Mouse (Mus musculus) limb, embryonic 12.5 days (tissue): ENCODE measurements around the gene Btbd3. TPM values are rescaled to one million over a fixed set of nuclear protein-coding genes. Genes with fewer than 3 reads are reported as not detected.

Experiments
- ATAC-seq: fragments of 200-750 bp; cut with Nextera tagmentation; 2 replicates; pipeline ENCODE4 v1.8.0; 2017; ENCODE audit warnings: low read depth, moderate TSS enrichment; ENCODE audit not compliant: insufficient number of reproducible peaks, insufficient read depth, low FRiP score, low TSS enrichment
- H3K27ac ChIP-seq: fragments of 300-500 bp; sonication (generic); 2 replicates; pipeline ENCODE4 v1.5.1; 2016; ENCODE audit warnings: mild to moderate bottlenecking, moderate library complexity
- H3K27me3 ChIP-seq: fragments of 300-500 bp; sonication (generic); 2 replicates; pipeline ENCODE4 v1.6.1; 2016; ENCODE audit warnings: mild to moderate bottlenecking, moderate library complexity
- H3K36me3 ChIP-seq: fragments of 300-500 bp; sonication (generic); 2 replicates; pipeline ENCODE4 v1.6.1; 2016; ENCODE audit warnings: mild to moderate bottlenecking, moderate library complexity
- H3K4me1 ChIP-seq: fragments of 300-500 bp; sonication (generic); replicated peaks from 2 replicates; pipeline ENCODE4 v1.6.1; 2016
- H3K4me2 ChIP-seq: fragments of 300-500 bp; sonication (generic); 2 replicates; pipeline ENCODE4 v1.6.1; 2016; ENCODE audit warnings: mild to moderate bottlenecking, moderate library complexity
- H3K4me3 ChIP-seq: fragments of 300-500 bp; sonication (generic); replicated peaks from 2 replicates; pipeline ENCODE4 v1.5.1; 2016; ENCODE audit warnings: mild to moderate bottlenecking
- H3K9ac ChIP-seq: fragments of 300-500 bp; sonication (generic); replicated peaks from 2 replicates; pipeline ENCODE4 v1.6.1; 2016; ENCODE audit warnings: mild to moderate bottlenecking, moderate library complexity
- H3K9me3 ChIP-seq: fragments of 300-500 bp; sonication (generic); 2 replicates; pipeline ENCODE4 v1.6.1; 2016; ENCODE audit warnings: mild to moderate bottlenecking, moderate library complexity
- WGBS: fragments of 180-500 bp; shearing (Covaris S2); methylation state at CpG from one replicate; pipeline ENCODE4 v1.1.7; 2016; 5-methylcytosine and 5-hydroxymethylcytosine counted together
- polyA plus RNA-seq: library from polyadenylated mRNA; unstranded; fragments of >200 nt; fragmentation: Nextera tagmentation; extraction: Ambion mirVana; gene quantifications from 2 replicates; pipeline ENCODE4 v1.2.1, GENCODE M21; 2016

Btbd3 gene
- 16.2 and 16.7 TPM in 2 replicates for polyA plus RNA-seq

DNA sequence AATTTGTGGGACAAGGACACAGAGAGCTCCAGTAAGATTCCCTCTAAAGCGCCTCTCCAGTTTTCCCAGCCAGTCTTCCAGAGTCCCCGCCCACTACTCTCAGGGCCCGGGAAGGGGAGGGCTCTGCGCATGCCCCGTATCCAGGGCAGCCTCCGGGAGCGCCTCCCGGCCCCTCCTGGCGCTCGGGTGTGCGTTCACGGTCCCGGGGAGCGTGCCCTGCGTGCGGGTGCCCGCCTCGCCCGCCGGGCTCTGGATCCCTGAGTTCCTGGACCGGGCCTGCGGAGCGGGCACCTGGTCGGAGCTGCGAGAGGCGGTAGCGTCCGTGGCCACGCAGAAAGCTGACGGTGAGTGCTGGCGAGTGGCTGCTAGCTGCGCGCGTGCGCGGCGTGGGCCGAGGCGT is at the start of gene Btbd3:
Gene Btbd3 (plus strand): TSS at position 155 of the 400 bp plus-strand sequence.
- peak; percentile 98 for ATAC-seq
- Histone ChIP-seq H3K27me3 (no peaks in the 10 kb centered on the region), H3K9ac (peak within 1 kb of the TSS; percentile 93), H3K4me2 (peak within 1 kb of the TSS; percentile 73), H3K9me3 (no peaks in the 10 kb centered on the region), H3K36me3 (no peaks in the 10 kb centered on the region), H3K27ac (peak within 1 kb of the TSS; percentile 96), H3K4me1 (peaks cover 20% of the 10 kb centered on the region), H3K4me3 (peak within 1 kb of the TSS; percentile 91)
- under 1% methylated on average over 38 of the region's 39 CpGs for WGBS

DNA sequence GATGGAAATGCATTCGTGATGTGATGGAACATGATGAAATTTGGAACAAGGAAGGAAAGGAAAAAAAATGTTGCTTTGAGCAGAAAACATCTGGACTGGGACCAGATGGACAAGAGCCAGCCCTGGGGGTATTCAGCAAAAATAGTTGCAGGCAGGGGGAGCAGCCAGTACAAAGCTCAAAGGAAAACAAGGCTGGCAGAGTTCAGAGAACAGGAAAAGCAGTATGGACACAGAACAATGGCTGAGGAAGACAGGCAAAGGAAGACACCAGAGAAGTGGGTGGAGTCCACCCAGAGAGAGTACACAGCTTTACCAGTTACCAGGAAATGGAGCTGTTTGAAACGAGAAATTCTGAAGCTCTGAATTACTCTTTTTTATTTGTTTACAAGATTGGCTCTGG is 40.8 kb upstream of the Btbd3 start:
- 32% methylated on average over 2 of the region's 2 CpGs for WGBS
- H3K4me1 ChIP-seq: no peaks in the 10 kb centered on the region
- H3K4me3 ChIP-seq: no peak overlapping the region
- ATAC-seq: no peak
- no peaks in the 10 kb centered on the region for H3K36me3 ChIP-seq
- H3K27me3 ChIP-seq: no peaks in the 10 kb centered on the region
- H3K9ac ChIP-seq: no peak overlapping the region
- no peak overlapping the region for H3K27ac ChIP-seq
- no peaks in the 10 kb centered on the region for H3K9me3 ChIP-seq
- H3K4me2 ChIP-seq: no peak overlapping the region

- Histone ChIP-seq H3K9me3 (no peaks in the 10 kb centered on the region), H3K4me2 (no peak overlapping the region), H3K36me3 (no peaks in the 10 kb centered on the region), H3K27me3 (no peaks in the 10 kb centered on the region), H3K4me3 (no peak overlapping the region), H3K4me1 (peaks cover 10% of the 10 kb centered on the region), H3K27ac (no peak overlapping the region), H3K9ac (no peak overlapping the region)
- no peak for ATAC-seq
- WGBS: 86% methylated on average over 1 of the region's 1 CpGs
Observed at GRCm38 (mm10) chr2:138220269-138220668, 36.1 kb upstream of the Btbd3 start.

DNA sequence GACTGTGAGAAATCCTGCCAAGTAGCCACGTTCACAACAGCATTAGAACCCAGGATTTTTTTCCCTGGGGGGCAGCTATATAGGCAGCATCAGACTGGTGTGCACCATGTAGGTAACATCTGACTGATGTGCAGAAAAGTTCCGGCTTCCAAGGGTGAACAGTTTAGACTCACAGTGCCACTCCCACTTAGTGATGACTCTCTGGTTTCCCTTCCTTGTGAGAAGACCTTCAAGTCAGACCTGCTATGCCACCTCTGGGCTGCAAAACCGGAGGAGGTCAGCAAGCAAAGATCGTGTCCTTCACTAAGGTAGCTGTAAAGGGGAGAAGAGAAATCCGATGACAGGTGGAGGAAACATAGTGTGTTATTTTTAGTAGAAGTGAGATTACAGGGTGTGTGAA is 24.1 kb upstream of the Btbd3 start:
- no peak overlapping the region for H3K9ac ChIP-seq
- WGBS: 73% methylated on average over 5 of the region's 5 CpGs
- no peak overlapping the region for H3K27ac ChIP-seq
- no peak for ATAC-seq
- no peak overlapping the region for H3K4me3 ChIP-seq
- no peak overlapping the region for H3K4me2 ChIP-seq
- no peaks in the 10 kb centered on the region for H3K4me1 ChIP-seq
- H3K9me3 ChIP-seq: no peaks in the 10 kb centered on the region
- H3K36me3 ChIP-seq: no peaks in the 10 kb centered on the region
- H3K27me3 ChIP-seq: no peaks in the 10 kb centered on the region

DNA sequence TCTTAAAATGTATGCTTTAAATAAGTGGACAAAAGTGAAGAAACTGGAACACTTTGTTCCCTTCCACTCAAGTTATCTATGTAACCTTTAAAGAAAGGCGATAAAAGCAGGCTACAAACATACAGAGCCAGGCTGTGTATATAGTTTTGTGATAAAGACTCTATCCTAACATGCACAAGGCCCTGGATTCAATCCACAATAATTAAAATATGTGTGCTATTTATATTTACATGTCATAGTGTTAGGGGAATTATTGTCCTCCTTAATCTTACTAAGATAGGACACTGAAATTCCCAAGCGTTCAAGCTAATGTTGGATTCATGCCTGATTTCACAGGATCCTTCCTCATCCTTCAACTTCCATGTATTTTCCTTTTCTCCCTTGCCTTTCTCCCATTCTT is 20.2 kb upstream of the Btbd3 start:
- no peak overlapping the region for H3K9ac ChIP-seq
- H3K27me3 ChIP-seq: no peaks in the 10 kb centered on the region
- no peak overlapping the region for H3K4me2 ChIP-seq
- WGBS: 86% methylated on average over 2 of the region's 2 CpGs
- no peaks in the 10 kb centered on the region for H3K36me3 ChIP-seq
- H3K27ac ChIP-seq: no peak overlapping the region
- no peaks in the 10 kb centered on the region for H3K4me1 ChIP-seq
- ATAC-seq: no peak
- H3K9me3 ChIP-seq: no peaks in the 10 kb centered on the region
- H3K4me3 ChIP-seq: no peak overlapping the region

DNA sequence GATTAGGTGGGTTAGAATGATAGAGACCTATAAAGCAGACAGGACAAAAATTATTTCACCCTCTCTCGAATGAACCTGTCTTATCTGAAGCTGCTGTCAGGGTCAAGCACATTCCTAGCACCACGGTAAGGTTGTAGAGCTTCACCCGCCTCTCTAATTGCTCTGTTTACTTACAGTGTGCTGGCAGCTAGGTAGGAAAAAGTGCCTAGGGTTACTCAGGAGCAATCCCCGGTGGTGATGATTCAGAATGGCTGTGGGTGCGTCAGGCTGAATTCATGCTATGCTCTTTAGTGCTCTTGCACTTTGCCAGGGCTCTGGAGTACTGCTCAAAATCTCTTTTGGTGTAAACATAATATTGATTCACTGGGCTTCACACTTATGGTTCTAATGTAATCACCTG is 13.9 kb upstream of the Btbd3 start:
- no peak overlapping the region for H3K9ac ChIP-seq
- H3K27ac ChIP-seq: no peak overlapping the region
- H3K4me3 ChIP-seq: no peak overlapping the region
- H3K4me2 ChIP-seq: no peak overlapping the region
- WGBS: 58% methylated on average over 5 of the region's 5 CpGs
- no peaks in the 10 kb centered on the region for H3K9me3 ChIP-seq
- H3K4me1 ChIP-seq: no peaks in the 10 kb centered on the region
- H3K36me3 ChIP-seq: no peaks in the 10 kb centered on the region
- no peaks in the 10 kb centered on the region for H3K27me3 ChIP-seq
- no peak for ATAC-seq

DNA sequence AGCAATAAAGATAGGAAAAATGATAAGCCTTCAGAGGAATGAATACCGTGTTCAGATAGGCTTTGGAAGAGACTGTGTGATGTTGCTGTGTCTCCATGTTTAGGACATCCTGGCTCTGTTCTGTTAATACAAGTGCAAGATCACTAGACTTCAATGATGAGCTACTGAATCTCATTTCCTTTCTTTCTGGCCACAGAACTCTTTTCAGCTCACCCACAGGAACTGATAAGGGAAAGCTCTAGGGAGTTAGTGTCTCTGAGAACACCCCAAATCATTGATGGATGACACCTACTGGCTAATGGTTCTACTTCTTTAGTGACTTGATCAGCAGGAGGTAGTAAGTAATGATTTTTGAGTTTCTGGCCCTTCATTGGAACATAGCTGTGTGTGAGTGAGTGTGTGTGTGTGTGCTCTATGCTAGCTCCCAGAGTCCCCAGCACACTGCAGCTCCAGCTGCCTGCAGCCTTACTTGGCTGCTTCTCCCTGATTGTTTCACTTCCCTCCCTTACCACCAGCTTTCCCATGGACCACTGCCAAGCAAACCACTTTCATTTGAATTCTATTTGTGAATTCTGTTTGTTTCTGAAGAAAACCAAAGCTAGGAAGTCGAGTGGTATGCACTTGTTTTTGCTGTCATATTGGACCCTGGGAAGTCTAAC is 10.6 kb upstream of the Btbd3 start:
- no peaks in the 10 kb centered on the region for H3K4me1 ChIP-seq
- no peak for ATAC-seq
- H3K36me3 ChIP-seq: no peaks in the 10 kb centered on the region
- no peak overlapping the region for H3K4me3 ChIP-seq
- no peaks in the 10 kb centered on the region for H3K9me3 ChIP-seq
- H3K27me3 ChIP-seq: no peaks in the 10 kb centered on the region
- no peak overlapping the region for H3K9ac ChIP-seq
- H3K4me2 ChIP-seq: no peak overlapping the region
- WGBS: 62% methylated on average over 2 of the region's 2 CpGs
- H3K27ac ChIP-seq: no peak overlapping the region

- Histone ChIP-seq H3K9me3 (no peaks in the 10 kb centered on the region), H3K36me3 (no peaks in the 10 kb centered on the region), H3K4me2 (no peak overlapping the region), H3K27me3 (no peaks in the 10 kb centered on the region), H3K9ac (no peak overlapping the region), H3K4me1 (no peaks in the 10 kb centered on the region), H3K4me3 (no peak overlapping the region), H3K27ac (no peak overlapping the region)
- WGBS: 77% methylated on average over 2 of the region's 2 CpGs
- ATAC-seq: no peak
Observed at GRCm38 (mm10) chr2:138247986-138248385, 8.4 kb upstream of the Btbd3 start.

GRCm38 (mm10) chr2:138256851-138257471 is 596 bp downstream of the Btbd3 start:
- Histone ChIP-seq H3K4me3 (peak overlapping the region; percentile 91), H3K4me1 (peaks cover 20% of the 10 kb centered on the region), H3K9ac (peak overlapping the region; percentile 93), H3K4me2 (peak overlapping the region; percentile 73), H3K36me3 (no peaks in the 10 kb centered on the region), H3K9me3 (no peaks in the 10 kb centered on the region), H3K27me3 (no peaks in the 10 kb centered on the region), H3K27ac (peak overlapping the region; percentile 96)
- under 1% methylated on average over 42 of the region's 51 CpGs for WGBS
- peak; percentile 73 for ATAC-seq

DNA sequence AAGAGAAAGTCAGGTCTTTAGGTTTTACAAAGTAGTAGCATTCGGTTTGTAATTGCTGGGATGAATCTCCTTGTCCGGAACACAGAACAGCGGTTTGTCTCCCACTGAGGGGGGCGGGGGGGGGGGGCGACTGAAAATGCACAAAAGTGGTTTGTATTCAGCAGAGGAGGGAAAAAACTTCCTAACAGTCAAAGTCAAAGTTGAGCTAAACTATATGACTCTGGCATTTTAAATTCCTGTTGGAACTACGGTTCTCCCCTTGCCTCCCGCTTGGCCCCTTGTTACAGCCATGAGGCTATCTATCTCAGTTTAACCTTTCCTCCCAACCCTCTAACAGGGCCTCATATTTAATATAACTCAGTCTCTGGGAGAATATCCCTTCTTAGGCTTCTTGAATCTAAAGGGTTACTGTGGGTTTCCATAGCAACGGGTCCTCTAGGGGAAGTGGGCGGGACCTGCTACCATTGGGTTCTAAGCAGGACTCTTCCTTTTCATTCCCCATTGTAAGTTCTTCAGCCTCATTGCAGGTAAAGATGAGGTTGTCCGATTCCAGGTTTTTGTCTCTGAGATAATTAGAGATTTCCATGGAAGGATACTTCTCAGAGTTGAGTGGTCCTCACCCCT is 1.4 kb downstream of the Btbd3 start:
- ATAC-seq: peak; percentile 24; the same call in 1 of the 2 replicates
- no peaks in the 10 kb centered on the region for H3K36me3 ChIP-seq
- peaks cover 20% of the 10 kb centered on the region for H3K4me1 ChIP-seq
- no peaks in the 10 kb centered on the region for H3K27me3 ChIP-seq
- peak overlapping the region; percentile 73 for H3K4me2 ChIP-seq
- peak overlapping the region; percentile 91 for H3K4me3 ChIP-seq
- 3% methylated on average over 10 of the region's 10 CpGs for WGBS
- H3K9me3 ChIP-seq: no peaks in the 10 kb centered on the region
- H3K9ac ChIP-seq: peak overlapping the region; percentile 93
- peak overlapping the region; percentile 96; the same call in 1 of the 2 replicates for H3K27ac ChIP-seq

DNA sequence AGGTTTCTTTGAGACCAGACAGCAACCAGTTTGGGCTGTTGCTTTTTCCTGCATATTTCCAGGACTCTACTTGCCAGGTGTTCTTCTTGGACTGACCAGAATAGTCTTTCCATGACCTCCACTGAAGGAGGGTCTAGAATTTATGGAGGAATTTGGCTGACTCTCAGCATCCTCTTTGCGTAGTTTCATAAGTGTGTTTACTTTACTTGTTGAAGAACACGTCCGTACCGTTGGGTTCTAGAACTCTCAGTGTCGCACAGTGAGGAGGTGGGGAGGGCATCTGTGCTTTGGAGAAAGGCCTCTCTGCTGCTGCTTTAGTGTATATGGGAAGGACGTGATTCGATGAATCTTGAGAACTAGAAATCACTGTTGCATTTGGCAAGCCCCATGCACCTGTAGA is 4.8 kb downstream of the Btbd3 start:
- ATAC-seq: no peak
- Histone ChIP-seq H3K9ac (no peak overlapping the region), H3K36me3 (no peaks in the 10 kb centered on the region), H3K27ac (no peak overlapping the region), H3K4me1 (peaks cover 34% of the 10 kb centered on the region), H3K9me3 (no peaks in the 10 kb centered on the region), H3K4me3 (no peak overlapping the region), H3K4me2 (no peak overlapping the region), H3K27me3 (no peaks in the 10 kb centered on the region)
- 96% methylated on average over 7 of the region's 7 CpGs for WGBS
